Mouse (Mus musculus) Patski (cell line): Measurements from ENCODE around the gene Rasgrf1. TPM values are rescaled to one million over a fixed set of nuclear protein-coding genes. Genes with fewer than 3 reads are reported as not detected.

Experiments
- ATAC-seq: fragments of 100-300 bp; one replicate; pipeline ENCODE4 v1.8.0; 2021
- CTCF ChIA-PET: fragments of 350-600 bp; sonication (Branson Sonifier 250); formaldehyde crosslinking; loops from one replicate; lab custom pipeline; 2022; ENCODE audit warnings: inconsistent platforms; lab: Charles Lee
- POLR2A ChIA-PET: fragments of 350-600 bp; sonication (Branson Sonifier 250); formaldehyde crosslinking; loops from one replicate; lab custom pipeline; 2022; ENCODE audit warnings: antibody characterized with exemption, inconsistent platforms; lab: Charles Lee
- DNase-seq: peaks from one replicate; pipeline ENCODE4 v3.0.0-alpha.2; 2011; ENCODE audit warnings: low read depth, low spot score
- H3K27me3 ChIP-seq: fragments of 371-371 bp; one replicate; pipeline ENCODE4 v1.5.1; 2021
- CTCF ChIP-seq: fragments of 100-300 bp; IDR thresholded peaks from one replicate; pipeline ENCODE4 v1.5.1; 2021
- in situ Hi-C: fragments of 300-500 bp; cut with MboI; formaldehyde crosslinking; loops from 3 replicates; pipeline ENCODE4 v1.11.1; 2018; ENCODE audit warnings: low pct_unique_long_range_greater_than_20kb, mixed read lengths
- polyA plus RNA-seq: library from polyadenylated mRNA; unstranded; gene quantifications from one replicate; pipeline ENCODE4 v1.2.3, GENCODE M21; 2021

The Rasgrf1 gene
- polyA plus RNA-seq, 1 experiment from 2014 or later: not detected

DNA sequence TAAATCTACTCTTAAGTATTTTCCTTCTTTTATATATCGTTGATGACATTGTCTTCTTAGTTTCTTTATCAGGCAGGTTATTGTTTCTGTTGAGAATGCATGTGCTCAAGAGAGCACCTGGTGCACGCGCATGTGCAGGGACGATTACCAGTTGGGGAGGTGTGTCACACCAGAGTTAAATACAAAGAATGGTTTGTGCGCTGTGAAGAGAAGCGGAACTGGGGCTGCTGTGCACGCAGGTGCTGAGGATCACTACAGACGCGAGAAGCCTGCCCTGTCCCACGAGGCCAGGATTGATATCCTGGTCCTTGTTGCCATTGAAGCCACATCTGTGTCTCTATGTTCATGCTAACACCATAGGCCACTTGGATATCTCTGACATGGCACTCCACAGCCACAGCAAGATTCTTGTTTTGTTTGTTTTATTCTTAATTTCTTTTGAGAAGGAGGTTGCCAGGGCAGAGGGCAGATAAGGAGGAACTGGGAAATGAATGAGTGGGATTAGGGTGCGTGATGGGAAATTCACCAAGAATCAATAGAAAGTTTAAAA, 31.2 kb upstream of the Rasgrf1 start:
- in situ Hi-C loops: no loop called here
- DNase-seq: no peak
- no peak for ATAC-seq
- peaks cover 5% of the 10 kb centered on the region for H3K27me3 ChIP-seq
- ChIA-PET CTCF (no interaction called here), POLR2A (no interaction called here)
- TF ChIP-seq CTCF: no peak

DNA sequence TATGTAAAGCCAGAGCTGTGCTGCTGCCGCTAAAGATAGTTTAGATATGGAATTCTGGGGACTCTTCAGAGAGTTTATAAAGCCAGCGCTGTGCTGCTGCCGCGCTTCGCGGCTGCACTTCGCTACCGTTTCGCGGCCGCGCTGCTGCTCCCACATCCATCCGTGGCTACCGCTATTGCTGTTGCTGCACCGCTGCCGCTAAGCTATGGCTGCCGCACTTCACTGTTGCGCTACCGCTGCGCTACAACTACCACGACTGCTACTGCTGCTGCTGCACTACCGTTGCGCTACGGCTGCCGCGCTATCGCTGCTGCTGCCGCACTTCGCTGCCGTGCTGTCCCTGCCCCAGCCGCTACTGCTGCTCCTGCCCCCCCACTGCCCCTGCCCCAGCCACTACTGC, 30.1 kb upstream of the Rasgrf1 start:
- peaks cover 5% of the 10 kb centered on the region for H3K27me3 ChIP-seq
- in situ Hi-C loops: no loop called here
- no peak for TF ChIP-seq CTCF
- CTCF ChIA-PET: no interaction called here
- POLR2A ChIA-PET: no interaction called here
- ATAC-seq (no peak), DNase-seq (no peak)

DNA sequence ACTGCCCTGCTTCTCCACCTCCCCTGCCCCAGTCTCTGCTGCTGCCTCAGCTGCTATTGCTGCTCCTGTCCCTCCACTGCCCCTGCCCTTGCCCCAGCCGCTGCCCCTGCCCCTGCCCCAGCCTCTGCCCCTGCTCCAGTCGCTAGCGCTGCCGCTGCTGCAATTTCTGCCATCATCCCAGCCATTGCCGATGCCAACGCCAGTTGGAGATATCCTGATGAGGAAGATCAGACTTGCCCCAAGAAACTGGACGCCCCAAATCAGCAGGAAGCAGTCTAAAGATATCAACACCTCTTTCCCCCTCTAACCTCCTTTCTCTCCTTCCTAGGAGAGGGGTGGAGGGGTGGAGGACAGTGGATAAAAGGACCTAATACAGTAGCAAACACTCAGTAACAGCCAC, 28.2 kb upstream of the Rasgrf1 start:
- peaks cover 5% of the 10 kb centered on the region for H3K27me3 ChIP-seq
- ChIA-PET CTCF (no interaction called here), POLR2A (no interaction called here)
- ATAC-seq (no peak), DNase-seq (no peak)
- in situ Hi-C loops: no loop called here
- no peak for TF ChIP-seq CTCF

DNA sequence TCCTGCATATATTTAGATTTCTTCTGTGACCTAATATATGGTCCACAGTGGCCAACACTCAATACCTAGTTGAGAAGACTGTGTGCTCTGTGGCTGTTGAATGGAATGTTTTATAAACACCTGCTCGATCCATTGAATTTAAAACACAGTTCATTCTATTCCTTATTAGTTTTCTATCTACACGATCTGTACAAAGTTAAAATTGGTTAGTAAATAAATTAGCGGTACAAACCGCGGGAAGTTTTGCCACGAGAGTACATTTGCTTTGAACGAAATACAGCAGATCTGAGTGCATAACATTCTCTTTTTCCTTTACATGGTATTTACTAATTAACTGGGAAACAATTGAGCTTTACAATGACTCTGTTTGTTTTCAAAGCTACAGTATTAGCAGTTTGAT, 27.1 kb upstream of the Rasgrf1 start:
- DNase-seq (no peak), ATAC-seq (no peak)
- CTCF ChIA-PET: no interaction called here
- TF ChIP-seq CTCF: no peak
- POLR2A ChIA-PET: no interaction called here
- H3K27me3 ChIP-seq: peaks cover 5% of the 10 kb centered on the region
- in situ Hi-C loops: no loop called here

DNA sequence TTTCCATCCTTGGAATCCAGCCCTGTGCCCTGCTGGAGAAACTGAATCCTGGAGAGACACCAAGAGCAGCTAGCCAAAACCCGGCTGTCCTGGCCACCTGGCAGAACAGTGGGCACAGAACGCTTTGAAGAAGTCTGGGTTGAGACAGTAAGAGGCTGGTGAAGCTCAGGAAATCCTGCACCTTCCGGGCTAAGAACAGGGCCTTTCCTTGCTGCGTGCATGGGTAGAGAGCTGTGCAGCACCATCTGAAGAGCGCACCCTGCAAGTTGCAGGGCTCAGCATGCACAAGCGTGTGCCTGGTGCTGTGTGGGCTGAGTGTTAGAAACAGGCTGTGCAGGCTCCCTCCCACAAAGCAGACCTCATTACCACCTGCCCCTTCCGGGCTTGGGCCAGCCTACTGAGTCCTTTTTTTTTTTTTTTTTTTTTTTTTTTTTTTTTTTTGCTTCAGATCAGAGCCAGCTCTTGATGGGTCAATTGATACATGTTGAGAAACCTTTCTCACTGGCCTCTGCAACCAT, 23.9 kb upstream of the Rasgrf1 start:
- ChIA-PET CTCF (no interaction called here), POLR2A (no interaction called here)
- TF ChIP-seq CTCF: no peak
- in situ Hi-C loops: no loop called here
- peaks cover 5% of the 10 kb centered on the region for H3K27me3 ChIP-seq
- ATAC-seq (no peak), DNase-seq (no peak)

DNA sequence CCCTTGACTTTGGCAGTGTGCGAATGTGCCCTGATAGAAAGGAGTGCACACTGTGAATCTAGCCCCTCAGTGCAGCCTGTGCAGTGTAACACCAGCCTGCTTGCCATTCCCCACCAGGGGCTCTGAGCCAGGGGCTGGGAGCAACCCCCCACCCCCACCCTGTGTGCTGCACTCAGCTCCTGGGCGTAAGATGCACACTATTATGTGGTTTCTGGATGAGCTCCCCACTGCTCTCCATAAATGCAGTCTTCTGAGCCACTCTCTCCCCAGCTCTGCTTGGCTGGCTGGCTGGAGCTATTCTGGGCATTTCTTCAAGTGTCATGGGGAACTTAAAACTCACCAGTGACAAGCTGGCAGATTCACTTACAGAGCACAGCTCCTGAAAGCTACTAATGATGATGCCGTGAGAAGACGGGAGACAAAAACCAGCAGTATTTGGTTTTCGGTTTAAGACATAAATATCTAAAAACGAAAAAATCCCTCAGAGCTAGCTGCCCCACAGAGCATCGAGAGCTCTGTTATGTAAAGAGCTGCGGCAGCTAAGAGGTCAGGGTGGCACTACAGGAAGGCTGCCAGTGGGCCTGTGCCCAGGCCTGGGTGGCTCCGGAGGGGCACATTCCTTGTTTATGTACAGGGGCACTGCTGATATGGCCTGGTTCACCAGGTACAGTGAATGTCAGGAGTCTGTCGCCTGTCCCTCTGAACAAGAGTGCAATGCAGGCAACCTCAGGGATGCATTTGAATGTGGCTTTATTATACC, 18.0 kb upstream of the Rasgrf1 start:
- in situ Hi-C loops: no loop called here
- CTCF ChIA-PET: no interaction called here
- POLR2A ChIA-PET: no interaction called here
- no peaks in the 10 kb centered on the region for H3K27me3 ChIP-seq
- no peak for DNase-seq
- ATAC-seq: no peak
- TF ChIP-seq CTCF: no peak

DNA sequence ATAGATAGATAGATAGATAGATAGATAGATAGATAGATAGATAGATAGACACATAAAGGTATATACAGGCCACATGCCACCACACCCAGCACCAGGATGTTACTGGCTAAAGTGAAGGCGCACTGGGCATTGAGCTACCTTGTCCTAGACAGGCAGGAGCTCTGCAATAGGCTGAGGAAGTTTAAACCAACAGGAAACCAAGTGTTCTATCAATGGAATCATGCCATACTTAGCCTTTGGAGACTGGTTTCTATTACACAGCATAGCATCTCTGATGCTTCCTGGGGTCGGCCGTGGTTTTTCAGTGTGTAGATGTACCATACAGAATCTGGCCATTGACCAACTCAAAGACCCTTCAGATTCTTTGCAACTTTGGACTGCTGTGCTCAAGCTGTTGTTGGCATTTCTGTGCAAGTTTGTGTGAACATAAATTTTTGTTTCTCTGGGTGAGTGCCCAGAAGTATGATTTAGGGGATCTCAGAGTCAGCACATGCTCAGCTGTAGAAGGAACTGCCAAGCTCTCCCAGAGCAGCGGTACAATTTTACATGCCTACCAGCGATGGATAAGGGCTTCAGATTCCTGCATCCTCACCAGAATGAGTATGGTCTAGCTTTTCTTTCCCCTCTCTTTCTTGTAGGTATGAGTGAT, 17.0 kb upstream of the Rasgrf1 start:
- POLR2A ChIA-PET: no interaction called here
- no peak for ATAC-seq
- no peak for DNase-seq
- in situ Hi-C loops: no loop called here
- CTCF ChIA-PET: interaction anchor here (1.4 kb wide), 1 partner anchor 10 kb away, joined by 3 read pairs; no protein-coding TSS in a partner anchor
- TF ChIP-seq CTCF: no peak
- H3K27me3 ChIP-seq: no peaks in the 10 kb centered on the region

DNA sequence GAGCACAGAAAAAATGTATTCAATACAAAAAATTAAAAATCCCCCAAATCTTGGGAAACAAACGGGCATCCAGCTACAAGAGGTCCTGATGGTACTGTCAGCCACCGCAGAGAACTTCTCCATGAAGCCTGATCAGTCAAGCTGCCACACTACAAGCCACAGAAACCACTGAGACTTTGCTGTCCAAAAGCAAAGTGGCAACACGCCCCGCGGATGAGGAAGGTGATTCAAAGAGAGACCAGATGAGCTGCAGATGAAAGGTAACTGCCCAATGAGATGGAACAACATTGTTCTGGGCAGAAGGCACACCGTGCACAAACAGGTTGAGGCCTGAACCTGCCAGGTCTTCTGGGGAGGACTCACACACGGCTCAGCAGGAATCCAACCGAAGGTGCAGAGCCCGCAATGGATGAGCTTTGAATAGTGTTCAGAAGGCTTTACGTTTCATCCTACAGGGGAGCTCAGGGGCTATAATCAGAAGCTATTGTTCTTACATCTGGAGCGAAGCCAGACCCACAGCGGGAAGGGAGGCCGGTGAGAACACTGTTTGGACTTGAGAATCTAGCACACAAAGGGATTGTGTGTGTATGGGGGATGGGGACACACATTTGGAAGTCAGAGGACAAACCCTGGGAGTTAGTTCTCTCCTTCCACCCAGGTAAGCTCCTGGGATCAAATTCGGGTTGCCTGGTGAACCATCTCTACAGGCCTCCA, 9.4 kb upstream of the Rasgrf1 start:
- CTCF ChIA-PET: no interaction called here
- no peaks in the 10 kb centered on the region for H3K27me3 ChIP-seq
- TF ChIP-seq CTCF: no peak
- no peak for ATAC-seq
- no peak for DNase-seq
- POLR2A ChIA-PET: no interaction called here
- in situ Hi-C loops: no loop called here

DNA sequence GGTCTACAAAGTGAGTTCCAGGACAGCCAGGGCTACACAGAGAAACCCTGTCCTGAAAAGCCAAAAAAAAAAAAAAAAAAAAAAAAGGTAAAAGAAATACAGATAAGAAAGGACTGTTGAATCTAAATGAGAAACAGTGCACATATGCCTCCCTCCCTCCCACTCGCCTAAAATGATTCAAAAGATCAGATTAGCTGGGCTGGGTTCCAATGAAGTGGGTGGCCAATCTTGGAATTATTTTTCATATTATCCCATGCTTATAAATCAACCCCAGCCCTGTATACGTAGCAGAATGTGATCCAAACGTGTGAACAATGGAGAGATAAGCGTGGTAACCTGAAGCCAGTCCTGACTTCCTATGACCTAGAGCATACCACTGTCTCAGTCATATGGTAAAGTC, 8.5 kb upstream of the Rasgrf1 start:
- in situ Hi-C loops: no loop called here
- POLR2A ChIA-PET: no interaction called here
- no peak for TF ChIP-seq CTCF
- ATAC-seq (no peak), DNase-seq (no peak)
- no peaks in the 10 kb centered on the region for H3K27me3 ChIP-seq
- CTCF ChIA-PET: no interaction called here

DNA sequence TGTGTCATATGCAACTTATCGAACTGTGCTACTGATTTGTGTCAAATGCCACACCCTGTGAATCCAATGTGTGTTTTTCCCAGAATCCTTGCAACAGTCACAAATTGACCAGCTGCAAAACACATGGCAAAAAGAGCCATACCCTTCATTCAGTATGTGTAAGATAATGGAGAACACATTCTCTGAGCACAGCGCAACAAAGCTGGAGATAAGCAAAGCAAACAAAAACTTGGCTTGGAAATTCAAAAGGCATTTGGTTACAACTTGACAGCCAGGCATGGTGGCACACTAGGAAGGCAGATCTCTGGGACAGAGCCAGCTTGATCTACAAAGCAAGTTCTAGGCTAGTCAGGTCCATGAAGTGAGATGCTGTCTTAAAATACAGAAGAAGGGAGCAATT, 6.9 kb upstream of the Rasgrf1 start:
- DNase-seq (no peak), ATAC-seq (no peak)
- POLR2A ChIA-PET: no interaction called here
- CTCF ChIA-PET: interaction anchor here (1.1 kb wide), 1 partner anchor 9 kb away, joined by 3 read pairs; no protein-coding TSS in a partner anchor
- no peak for TF ChIP-seq CTCF
- in situ Hi-C loops: no loop called here
- peaks cover 6% of the 10 kb centered on the region for H3K27me3 ChIP-seq

DNA sequence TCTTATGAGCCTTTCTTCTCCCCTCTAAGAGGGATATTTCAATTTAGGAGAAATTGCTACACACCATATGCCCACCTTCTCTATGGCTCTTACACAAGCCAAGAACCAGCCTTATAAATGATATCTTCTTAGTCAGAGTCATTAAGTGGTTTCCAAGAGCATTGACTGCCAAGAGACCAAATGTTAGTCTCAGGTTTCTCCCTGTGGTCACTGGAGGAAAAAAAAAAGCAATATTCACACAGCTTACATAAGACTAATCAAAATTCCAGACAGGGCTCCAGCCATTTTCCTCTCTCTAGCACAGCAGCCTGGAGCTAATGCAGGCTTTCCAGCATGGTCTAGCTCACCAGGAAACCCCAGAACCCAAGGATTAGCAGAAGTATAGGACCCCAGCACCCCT, 3.1 kb upstream of the Rasgrf1 start:
- peaks cover 28% of the 10 kb centered on the region for H3K27me3 ChIP-seq
- no peak for TF ChIP-seq CTCF
- in situ Hi-C loops: no loop called here
- no peak for ATAC-seq
- DNase-seq: no peak
- ChIA-PET CTCF (no interaction called here), POLR2A (no interaction called here)
